Mouse (Mus musculus): ENCODE measurements around the gene Zfp287. TPM values are rescaled to one million over a fixed set of nuclear protein-coding genes. Genes with fewer than 3 reads are reported as not detected.
A peak's percentile ranks its signal among the peaks of the same experiment; 100 is the strongest.

Gene Zfp287
- total RNA-seq (2014; fragmentation: Nextera tagmentation), result 1.1 and 2.5 TPM in 2 replicates
- total RNA-seq (2017), result 0.56 and 1.9 TPM in 2 replicates

- ATAC-seq (replicated peaks; ENCODE audit: poor library complexity, severe bottlenecking), result peak; percentile 90
These were observed at the start of gene Zfp287 for GRCm38 (mm10) chr11:62731311-62732021. Gene Zfp287 (minus strand): TSS chr11:62731905.

- ATAC-seq (replicated peaks; ENCODE audit: poor library complexity, severe bottlenecking), result no peak
These were observed 44.8 kb upstream of the Zfp287 start for GRCm38 (mm10) chr11:62776510-62776909.

- no peak for ATAC-seq (replicated peaks; ENCODE audit: poor library complexity, severe bottlenecking)
These were observed 29.2 kb upstream of the Zfp287 start for GRCm38 (mm10) chr11:62760755-62761457.

GRCm38 (mm10) chr11:62758491-62758890, 26.8 kb upstream of the Zfp287 start:
- ATAC-seq (replicated peaks; ENCODE audit: poor library complexity, severe bottlenecking), result no peak

- ATAC-seq (replicated peaks; ENCODE audit: poor library complexity, severe bottlenecking), result no peak
These were observed 26.2 kb upstream of the Zfp287 start for GRCm38 (mm10) chr11:62757906-62758305.

GRCm38 (mm10) chr11:62757143-62757507, 25.4 kb upstream of the Zfp287 start:
- no peak for ATAC-seq (replicated peaks; ENCODE audit: poor library complexity, severe bottlenecking)

- peak; percentile 99 for ATAC-seq (replicated peaks; ENCODE audit: poor library complexity, severe bottlenecking)
These were observed 24.9 kb upstream of the Zfp287 start for GRCm38 (mm10) chr11:62756456-62757142.

- ATAC-seq (replicated peaks; ENCODE audit: poor library complexity, severe bottlenecking), result no peak
These were observed 21.1 kb upstream of the Zfp287 start, which contains the start of gene Gm10428 for GRCm38 (mm10) chr11:62752780-62753179. Gene Gm10428 (plus strand): TSS chr11:62753100.

- ATAC-seq (replicated peaks; ENCODE audit: poor library complexity, severe bottlenecking), result no peak
These were observed 20.5 kb upstream of the Zfp287 start for GRCm38 (mm10) chr11:62752191-62752590.

- peak; percentile 78 for ATAC-seq (replicated peaks; ENCODE audit: poor library complexity, severe bottlenecking)
These were observed 17.7 kb upstream of the Zfp287 start for GRCm38 (mm10) chr11:62749445-62749844.

- no peak for ATAC-seq (replicated peaks; ENCODE audit: poor library complexity, severe bottlenecking)
These were observed 16.4 kb upstream of the Zfp287 start for GRCm38 (mm10) chr11:62748062-62748461.

GRCm38 (mm10) chr11:62747227-62747626, 15.5 kb upstream of the Zfp287 start:
- ATAC-seq (replicated peaks; ENCODE audit: poor library complexity, severe bottlenecking), result no peak

GRCm38 (mm10) chr11:62746001-62746533, 14.4 kb upstream of the Zfp287 start:
- peak; percentile 57 for ATAC-seq (replicated peaks; ENCODE audit: poor library complexity, severe bottlenecking)

- peak; percentile 80 for ATAC-seq (replicated peaks; ENCODE audit: poor library complexity, severe bottlenecking)
These were observed 12.4 kb upstream of the Zfp287 start for GRCm38 (mm10) chr11:62744103-62744502.

GRCm38 (mm10) chr11:62742261-62742957, 10.7 kb upstream of the Zfp287 start:
- no peak for ATAC-seq (replicated peaks; ENCODE audit: poor library complexity, severe bottlenecking)

- ATAC-seq (replicated peaks; ENCODE audit: poor library complexity, severe bottlenecking), result peak; percentile 70
These were observed 9.5 kb upstream of the Zfp287 start for GRCm38 (mm10) chr11:62741186-62741585.

GRCm38 (mm10) chr11:62732665-62733064, 960 bp upstream of the Zfp287 start:
- ATAC-seq (replicated peaks; ENCODE audit: poor library complexity, severe bottlenecking), result peak; percentile 43

- ATAC-seq (replicated peaks; ENCODE audit: poor library complexity, severe bottlenecking), result no peak
These were observed 300 bp upstream of the Zfp287 start for GRCm38 (mm10) chr11:62732022-62732387.

GRCm38 (mm10) chr11:62728276-62728675, 3.4 kb downstream of the Zfp287 start:
- no peak for ATAC-seq (replicated peaks; ENCODE audit: poor library complexity, severe bottlenecking)

- no peak for ATAC-seq (replicated peaks; ENCODE audit: poor library complexity, severe bottlenecking)
These were observed 21.0 kb downstream of the Zfp287 start for GRCm38 (mm10) chr11:62710657-62711056.

Data from granulocyte monocyte progenitor cell, adult 5-6 weeks (primary cell).